Mouse (Mus musculus) cerebellum, postnatal 10 days (tissue): ENCODE results near the gene Gm20422.
"Not testable (repeated sequence)": the region's sequence is repeated elsewhere in the genome, so short reads cannot be mapped to it uniquely, and the experiment has no call there.

Source experiments
- DNase-seq, 2 experiments: peaks; one replicate each; pipeline ENCODE4 v3.0.0; 2021; ENCODE audit warnings: mixed read lengths in 2 of 2

Gene Gm20422

GRCm38 (mm10) chr8:69793666-69794065, 19.0 kb upstream of the Gm20422 start:
- DNase-seq, result no peak

DNA sequence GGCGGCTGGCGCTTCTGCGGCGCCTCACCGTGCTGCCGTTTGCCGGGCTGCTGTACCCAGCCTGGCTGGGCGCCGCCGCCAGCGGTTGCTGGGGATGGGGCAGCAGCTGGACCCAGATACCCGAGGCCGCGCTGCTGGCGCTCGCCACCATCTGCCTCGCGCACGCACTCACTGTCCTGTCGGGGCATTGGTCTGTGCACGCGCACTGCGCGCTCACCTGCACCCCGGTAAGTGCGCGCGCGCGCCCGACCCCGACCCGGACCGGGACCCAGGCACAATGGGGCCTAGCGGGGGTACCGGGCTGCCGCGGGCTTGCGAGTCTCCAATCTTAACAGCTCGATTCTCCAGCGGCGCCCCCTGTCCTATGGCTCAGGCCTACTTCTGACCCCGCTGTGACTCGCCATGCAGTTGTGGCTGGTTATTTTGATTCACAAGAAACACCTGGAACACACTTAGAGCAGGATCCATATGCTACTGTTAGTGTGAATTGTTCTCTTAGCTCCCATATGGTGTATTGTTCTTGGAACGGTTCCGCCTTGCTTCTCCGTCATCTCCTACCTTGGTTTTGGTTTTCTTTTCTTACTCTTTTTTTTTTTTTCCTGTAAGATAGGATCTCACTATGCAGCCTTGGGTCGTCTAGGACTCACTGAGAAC, 16.9 kb upstream of the Gm20422 start:
- DNase-seq, result peak; percentile 63 to 72

GRCm38 (mm10) chr8:69790773-69791367, 16.2 kb upstream of the Gm20422 start, which contains the start of the genes Atp13a1 and Zfp866:
Gene Atp13a1, plus strand, starts transcription at chr8:69791163.
Gene Zfp866, minus strand, starts transcription at chr8:69791178.
- DNase-seq, result peak; percentile 95 to 96

- DNase-seq, result no peak
These were observed 15.7 kb upstream of the Gm20422 start for GRCm38 (mm10) chr8:69790364-69790763.

DNA sequence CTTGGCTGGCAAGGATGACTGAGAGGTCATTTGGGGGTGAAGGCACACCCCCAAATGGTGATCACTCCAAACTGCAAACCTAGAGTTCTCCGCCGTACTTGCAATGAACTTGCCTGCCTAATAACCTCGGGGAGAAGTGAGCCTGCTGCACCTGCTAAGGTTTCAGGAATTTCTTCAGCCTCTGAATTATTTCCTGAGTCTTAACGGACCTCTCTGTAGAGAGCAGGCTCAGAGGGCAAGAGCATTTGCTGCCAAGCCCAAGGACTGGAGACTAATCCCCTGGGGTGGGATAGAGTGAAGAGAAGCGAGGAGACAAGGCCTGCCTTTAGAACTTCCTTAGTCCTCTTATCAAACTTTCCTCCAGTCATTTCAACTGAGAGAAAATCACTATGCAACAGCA, 15.0 kb upstream of the Gm20422 start:
- no peak for DNase-seq

GRCm38 (mm10) chr8:69789105-69789504, 14.4 kb upstream of the Gm20422 start:
- no peak for DNase-seq

DNA sequence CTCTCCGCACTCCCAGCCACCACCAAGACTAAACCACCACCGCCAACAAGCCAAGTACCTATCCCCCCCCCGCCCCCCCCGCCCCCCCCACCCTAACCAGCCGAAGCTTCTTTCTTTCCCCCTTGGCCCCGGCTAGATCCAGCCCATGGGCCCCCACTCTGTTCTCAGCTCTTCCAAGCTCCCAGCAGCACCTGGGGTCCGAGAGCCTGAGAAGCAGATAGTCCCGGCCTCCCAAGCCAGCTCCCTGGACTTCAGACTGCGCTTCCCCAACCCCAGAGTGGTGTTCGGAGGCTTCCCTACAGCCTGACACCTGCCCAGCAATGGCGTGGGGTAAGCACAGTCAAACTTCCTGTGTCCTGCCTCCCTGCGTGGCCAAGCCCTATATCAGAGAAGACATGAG, 2.4 kb upstream of the Gm20422 start:
- DNase-seq, result no peak

DNA sequence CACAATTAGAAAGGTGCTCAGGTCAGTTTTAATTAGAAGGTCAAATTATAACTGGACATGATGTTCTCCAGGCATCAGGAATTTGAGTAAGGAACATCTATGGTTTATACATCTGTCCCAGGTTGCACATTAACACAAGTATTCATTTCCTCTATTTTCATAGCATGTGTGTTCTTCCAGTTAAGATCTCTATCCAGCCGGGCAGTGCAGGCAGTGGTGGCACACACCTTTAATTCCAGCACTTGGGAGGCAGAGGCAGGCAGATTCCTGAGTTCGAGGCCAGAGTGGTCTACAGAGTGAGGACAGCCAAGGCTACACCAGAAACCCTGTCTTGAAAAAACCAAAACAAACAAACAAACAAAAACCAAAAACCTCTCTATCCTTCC, 456 bp upstream of the Gm20422 start:
- DNase-seq, result no peak

- DNase-seq, result no peak
These were observed 2.6 kb downstream of the Gm20422 start for GRCm38 (mm10) chr8:69772106-69772505.

GRCm38 (mm10) chr8:69771221-69771620, 3.5 kb downstream of the Gm20422 start:
- no peak for DNase-seq

- DNase-seq, result peak; percentile 49 to 56
These were observed 12.8 kb downstream of the Gm20422 start for GRCm38 (mm10) chr8:69761814-69762445.

DNA sequence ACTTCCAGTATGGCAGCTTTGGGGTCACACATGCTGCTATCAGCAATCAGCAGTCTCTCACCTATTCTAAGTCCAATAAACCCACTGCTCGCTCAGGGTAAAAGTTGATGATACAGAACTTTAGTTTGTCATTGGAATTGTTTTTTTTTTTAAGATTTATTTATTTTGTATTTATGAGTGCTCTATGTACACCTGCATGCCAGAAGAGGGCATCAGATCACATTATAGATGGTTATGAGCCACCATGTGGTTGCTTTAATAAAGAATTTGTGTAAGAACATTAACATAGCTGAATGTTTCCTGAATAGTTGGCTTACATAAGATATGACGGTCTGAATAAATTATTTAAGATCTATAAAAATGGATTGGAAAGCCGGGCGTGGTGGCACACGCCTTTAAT, 16.4 kb downstream of the Gm20422 start:
- DNase-seq, result no peak

DNA sequence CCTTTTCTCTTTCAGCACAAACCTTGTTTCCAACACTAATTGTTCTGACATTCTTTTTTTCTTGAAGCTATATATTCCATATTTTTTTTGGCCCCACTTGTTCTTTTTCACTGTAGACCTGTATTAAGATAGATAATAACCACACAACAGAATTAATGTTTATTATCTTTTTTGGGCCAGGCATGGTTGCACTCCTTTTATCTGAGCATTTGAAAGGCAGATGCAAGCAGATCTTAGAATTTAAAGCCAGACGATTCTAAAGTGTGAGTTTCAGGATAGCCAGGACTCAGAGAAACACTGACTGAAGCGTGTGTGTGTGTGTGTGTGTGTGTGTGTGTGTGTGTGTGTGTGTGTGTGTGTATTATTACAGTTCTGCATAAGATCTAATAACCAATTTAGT, 22.2 kb downstream of the Gm20422 start:
- no peak for DNase-seq

DNA sequence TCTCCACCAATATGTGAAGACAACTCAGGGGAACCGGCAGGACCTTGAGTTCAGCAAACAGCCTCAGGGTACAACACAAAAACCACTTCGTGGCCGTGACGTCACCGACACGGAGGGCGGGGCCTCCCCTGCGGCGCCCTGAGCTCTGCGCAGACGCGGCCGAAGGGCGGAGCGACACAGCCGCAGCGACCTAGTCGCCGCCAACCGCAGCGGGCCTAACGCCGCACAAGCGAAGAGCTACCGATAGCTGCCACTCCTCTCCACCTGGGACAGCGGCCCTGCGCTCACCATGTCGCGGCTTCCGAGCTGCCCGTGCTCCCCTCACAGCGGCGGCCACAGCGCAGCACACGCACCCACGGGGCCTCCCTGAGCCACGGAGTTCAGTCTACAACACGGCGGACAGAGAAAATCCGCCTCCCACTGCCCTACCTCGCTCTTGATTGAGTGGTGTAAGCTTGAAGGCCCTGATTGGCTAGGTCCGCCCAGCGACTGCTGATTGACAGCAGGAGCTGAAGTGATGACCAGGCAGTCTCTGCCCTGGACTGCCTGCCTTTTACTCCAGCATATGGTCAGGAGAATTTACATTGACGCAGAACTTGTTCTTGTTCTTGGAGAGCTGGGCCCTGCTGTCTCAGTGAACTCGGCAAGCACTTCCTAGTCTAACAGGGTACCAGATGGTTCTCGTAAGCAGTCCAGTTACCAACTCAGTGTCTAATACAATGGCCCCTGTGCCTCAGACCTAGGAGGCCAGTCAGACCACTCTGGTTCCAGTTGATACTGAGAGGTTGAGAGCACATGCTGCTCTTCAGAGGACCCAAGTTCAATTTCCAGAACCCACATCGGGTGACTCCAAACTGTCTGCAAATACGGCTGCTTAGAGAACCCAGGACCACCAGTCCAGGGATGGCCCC, 24.9 kb downstream of the Gm20422 start, which contains the start of gene Zfp963:
Gene Zfp963, minus strand, starts transcription at position 427 of the 911 bp plus-strand sequence.
- DNase-seq, result peak; percentile 98 to 99

GRCm38 (mm10) chr8:69741231-69741630, 33.5 kb downstream of the Gm20422 start:
- DNase-seq, result no peak

- DNase-seq, result no peak
These were observed 33.9 kb downstream of the Gm20422 start for GRCm38 (mm10) chr8:69740763-69741162.

- no peak for DNase-seq
These were observed 39.2 kb downstream of the Gm20422 start for GRCm38 (mm10) chr8:69735495-69735894.

DNA sequence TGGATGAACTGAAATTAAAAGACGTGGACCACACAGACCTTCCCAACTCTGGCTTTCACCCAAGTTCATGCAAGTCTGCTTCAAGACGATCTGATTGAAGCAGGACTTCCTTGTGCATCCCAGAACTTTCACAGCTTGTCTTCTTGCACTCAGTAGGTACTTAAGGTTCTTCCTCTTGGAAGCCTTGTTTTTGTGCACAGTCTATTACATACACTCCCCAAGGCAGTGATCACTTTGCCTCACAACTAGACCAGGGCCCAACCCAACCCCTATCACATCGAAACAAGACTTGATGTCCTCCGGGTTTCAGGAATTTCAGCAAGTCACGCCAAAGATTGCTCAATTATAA, 57.5 kb downstream of the Gm20422 start:
- DNase-seq, result no peak

DNA sequence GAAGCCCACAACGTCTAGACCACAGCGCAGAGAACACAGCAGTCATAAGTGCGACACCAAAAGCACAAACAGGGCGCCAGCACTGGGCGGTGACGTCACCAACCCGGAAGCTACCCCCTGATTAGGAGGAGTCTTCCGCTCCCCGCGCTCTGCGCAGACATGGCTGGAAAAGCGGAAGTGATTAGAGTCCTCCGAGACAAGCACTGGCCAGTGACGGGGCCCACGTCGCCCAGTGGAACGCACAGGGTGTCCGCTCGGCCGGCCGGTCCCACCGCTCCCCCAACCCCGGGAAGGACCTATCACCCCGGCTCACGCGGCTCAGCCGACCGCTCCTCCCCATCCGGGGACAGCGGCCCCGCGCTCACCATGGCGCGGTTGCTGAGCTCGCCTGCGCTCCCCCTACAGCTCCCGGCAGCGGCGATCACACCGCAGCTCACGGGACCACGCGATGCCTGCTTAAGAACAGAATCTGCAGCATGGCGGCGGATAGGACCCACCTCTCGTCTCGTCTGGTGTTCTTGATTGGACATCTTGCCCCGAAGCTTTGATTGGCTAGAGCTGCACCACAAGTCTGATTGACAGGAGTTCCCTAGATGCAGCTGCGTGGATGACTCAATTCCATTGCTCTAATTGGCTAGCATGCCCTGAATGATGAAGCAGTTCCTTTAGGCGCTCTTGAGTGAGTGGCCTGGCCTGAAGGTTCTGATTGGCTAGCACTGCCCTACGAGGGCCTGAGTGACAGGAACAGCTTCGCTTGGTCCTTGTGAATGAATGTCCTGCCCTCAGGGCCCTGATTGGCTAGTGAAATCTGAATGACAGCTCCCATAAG, 58.1 kb downstream of the Gm20422 start:
- peak; percentile 97 for DNase-seq

- no peak for DNase-seq
These were observed 59.3 kb downstream of the Gm20422 start for GRCm38 (mm10) chr8:69715366-69715765.

DNA sequence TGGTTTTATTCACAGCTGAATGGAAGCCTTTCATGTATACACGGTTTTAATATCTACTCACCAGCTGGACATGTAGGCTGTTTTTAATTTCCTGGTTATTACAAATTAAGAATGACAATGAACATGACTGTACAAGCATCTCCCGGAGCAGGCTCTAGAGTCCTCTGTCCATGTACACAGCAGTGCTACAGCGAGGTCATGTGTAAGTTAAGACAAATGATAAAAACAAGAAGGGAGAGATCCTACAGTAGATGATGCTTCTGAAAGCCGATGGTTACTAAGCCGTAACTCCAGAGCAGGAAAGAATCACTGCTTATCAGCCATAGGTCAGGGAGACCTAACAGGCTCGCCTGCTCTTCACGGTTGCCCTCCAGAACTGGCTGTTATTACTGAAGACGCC, 61.2 kb downstream of the Gm20422 start:
- no peak for DNase-seq

- not testable (repeated sequence) for DNase-seq
These were observed 64.1 kb downstream of the Gm20422 start, which contains the start of gene Zfp869 for GRCm38 (mm10) chr8:69710624-69711023. Gene Zfp869, minus strand, starts transcription at chr8:69710724.
